Mouse (Mus musculus): Measurements from ENCODE around the gene Otulin. TPM values are rescaled to one million over a fixed set of nuclear protein-coding genes. Genes with fewer than 3 reads are reported as not detected.

The Otulin gene
- 11.4 and 14.6 TPM in 2 replicates for polyA plus RNA-seq (2012; rRNA removed)
- 24.1 and 24.2 TPM in 2 replicates for polyA plus RNA-seq (2014; fragmentation: Nextera tagmentation; extraction: Ambion mirVana)

- Histone ChIP-seq H3K9ac (replicated peaks) (peak within 1 kb of the TSS; percentile 91), H3K9me3 (ENCODE audit: control insufficient read depth, low read length) (no peaks in the 10 kb centered on the region), H3K27ac (peak within 1 kb of the TSS; percentile 25; the same call in 1 of the 2 replicates), H3K4me2 (ENCODE audit: low read depth) (peak within 1 kb of the TSS; percentile 89), H3K36me3 (replicated peaks; ENCODE audit: control insufficient read depth, insufficient read depth, low read depth) (peaks cover 2% of the 10 kb centered on the region; the same call in 1 of the 2 replicates), H3K4me3 (ENCODE audit: insufficient read depth in 1 of 2, low read depth in 2 of 2, low read length in 2 of 2) (peak within 1 kb of the TSS; percentile 76 to 93), H3K4me1 (replicated peaks; ENCODE audit: control insufficient read depth in 2 of 2, insufficient read depth in 2 of 2, low read length in 1 of 2) (peaks cover 22 to 31% of the 10 kb centered on the region in 2 experiments), H3K27me3 (ENCODE audit: control insufficient read depth, insufficient read depth, low read length) (no peaks in the 10 kb centered on the region)
- DNase-seq (ENCODE audit: low read depth in 3 of 3, low spot score in 3 of 3): peak; percentile 92 to 93 (median 92)
- ATAC-seq (ENCODE audit: insufficient read depth): peak; percentile 97
- WGBS (ENCODE audit: insufficient replicate concordance): 6% methylated on average over 56 of the region's 56 CpGs
- TF ChIP-seq EP300 (IDR thresholded peaks at IDR 0.05; ENCODE audit: low read depth) (no peak), CTCF (IDR thresholded peaks at IDR 0.05; ENCODE audit: low read depth) (no peak)
These were observed at the start of gene Otulin for GRCm38 (mm10) chr15:27630601-27631383. Gene Otulin (minus strand): TSS chr15:27630693.

- no peak for ATAC-seq (ENCODE audit: insufficient read depth)
- H3K9me3 ChIP-seq (ENCODE audit: control insufficient read depth, low read length): no peaks in the 10 kb centered on the region
- H3K4me2 ChIP-seq (ENCODE audit: low read depth): no peak overlapping the region
- no peak for TF ChIP-seq EP300 (IDR thresholded peaks at IDR 0.05; ENCODE audit: low read depth)
- no peak for TF ChIP-seq CTCF (IDR thresholded peaks at IDR 0.05; ENCODE audit: low read depth)
- peaks cover 4% of the 10 kb centered on the region; the same call in 1 of the 2 replicates for H3K27me3 ChIP-seq (ENCODE audit: control insufficient read depth, insufficient read depth, low read length)
- H3K36me3 ChIP-seq (replicated peaks; ENCODE audit: control insufficient read depth, insufficient read depth, low read depth): no peaks in the 10 kb centered on the region
- H3K4me3 ChIP-seq (ENCODE audit: insufficient read depth in 1 of 2, low read depth in 2 of 2, low read length in 2 of 2): no peak overlapping the region
- H3K9ac ChIP-seq (replicated peaks): no peak overlapping the region
- peaks cover 0 to 13% of the 10 kb centered on the region in 2 experiments; a peak in 3 of 4 replicates for H3K4me1 ChIP-seq (replicated peaks; ENCODE audit: control insufficient read depth in 2 of 2, insufficient read depth in 2 of 2, low read length in 1 of 2)
- 67% methylated on average over 9 of the region's 9 CpGs for WGBS (ENCODE audit: insufficient replicate concordance)
- no peak for DNase-seq (ENCODE audit: low read depth in 3 of 3, low spot score in 3 of 3)
- H3K27ac ChIP-seq: no peak overlapping the region
These were observed 48.0 kb upstream of the Otulin start for GRCm38 (mm10) chr15:27678511-27678910.

- Histone ChIP-seq H3K9me3 (ENCODE audit: control insufficient read depth, low read length) (no peaks in the 10 kb centered on the region), H3K36me3 (replicated peaks; ENCODE audit: control insufficient read depth, insufficient read depth, low read depth) (no peaks in the 10 kb centered on the region), H3K4me3 (ENCODE audit: insufficient read depth in 1 of 2, low read depth in 2 of 2, low read length in 2 of 2) (no peak overlapping the region), H3K4me2 (ENCODE audit: low read depth) (no peak overlapping the region), H3K9ac (replicated peaks) (no peak overlapping the region), H3K4me1 (replicated peaks; ENCODE audit: control insufficient read depth in 2 of 2, insufficient read depth in 2 of 2, low read length in 1 of 2) (peaks cover 0 to 13% of the 10 kb centered on the region in 2 experiments; a peak in 3 of 4 replicates), H3K27ac (no peak overlapping the region), H3K27me3 (ENCODE audit: control insufficient read depth, insufficient read depth, low read length) (peaks cover 4% of the 10 kb centered on the region; the same call in 1 of the 2 replicates)
- ATAC-seq (ENCODE audit: insufficient read depth) (no peak), DNase-seq (ENCODE audit: low read depth in 3 of 3, low spot score in 3 of 3) (no peak)
- WGBS (ENCODE audit: insufficient replicate concordance): 73% methylated on average over 6 of the region's 6 CpGs
- TF ChIP-seq CTCF (IDR thresholded peaks at IDR 0.05; ENCODE audit: low read depth) (no peak), EP300 (IDR thresholded peaks at IDR 0.05; ENCODE audit: low read depth) (no peak)
These were observed 47.3 kb upstream of the Otulin start for GRCm38 (mm10) chr15:27677801-27678200.

DNA sequence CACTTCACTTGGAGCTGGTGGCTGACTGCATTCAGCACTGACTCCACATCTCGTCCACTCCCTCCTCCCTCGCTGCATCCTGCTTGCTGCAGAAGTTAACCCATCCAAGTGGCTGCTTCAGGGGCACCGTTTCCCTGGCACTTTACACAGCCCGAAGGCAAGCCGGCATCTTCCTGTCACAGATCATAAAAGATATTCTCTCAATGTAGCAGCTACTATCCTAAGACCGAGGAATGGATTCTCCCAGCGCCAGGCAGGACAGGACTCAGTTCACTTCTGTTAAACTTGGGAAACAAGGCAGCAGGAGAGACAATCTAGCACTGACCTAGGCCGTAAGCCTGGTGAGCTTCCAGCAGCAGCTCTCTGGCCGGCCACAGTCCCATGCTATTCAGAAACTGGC is 45.7 kb upstream of the Otulin start:
- ATAC-seq (ENCODE audit: insufficient read depth): no peak
- Histone ChIP-seq H3K4me1 (replicated peaks; ENCODE audit: control insufficient read depth in 2 of 2, insufficient read depth in 2 of 2, low read length in 1 of 2) (peaks cover 2 to 17% of the 10 kb centered on the region in 2 experiments; a peak in 3 of 4 replicates), H3K27me3 (ENCODE audit: control insufficient read depth, insufficient read depth, low read length) (peaks cover 4% of the 10 kb centered on the region; the same call in 1 of the 2 replicates), H3K27ac (no peak overlapping the region), H3K4me2 (ENCODE audit: low read depth) (no peak overlapping the region), H3K36me3 (replicated peaks; ENCODE audit: control insufficient read depth, insufficient read depth, low read depth) (no peaks in the 10 kb centered on the region), H3K9ac (replicated peaks) (no peak overlapping the region), H3K4me3 (ENCODE audit: insufficient read depth in 1 of 2, low read depth in 2 of 2, low read length in 2 of 2) (no peak overlapping the region), H3K9me3 (ENCODE audit: control insufficient read depth, low read length) (no peaks in the 10 kb centered on the region)
- TF ChIP-seq EP300 (IDR thresholded peaks at IDR 0.05; ENCODE audit: low read depth) (no peak), CTCF (IDR thresholded peaks at IDR 0.05; ENCODE audit: low read depth) (no peak)
- DNase-seq (ENCODE audit: low read depth in 3 of 3, low spot score in 3 of 3): no peak
- 54% methylated on average over 9 of the region's 9 CpGs for WGBS (ENCODE audit: insufficient replicate concordance)

DNA sequence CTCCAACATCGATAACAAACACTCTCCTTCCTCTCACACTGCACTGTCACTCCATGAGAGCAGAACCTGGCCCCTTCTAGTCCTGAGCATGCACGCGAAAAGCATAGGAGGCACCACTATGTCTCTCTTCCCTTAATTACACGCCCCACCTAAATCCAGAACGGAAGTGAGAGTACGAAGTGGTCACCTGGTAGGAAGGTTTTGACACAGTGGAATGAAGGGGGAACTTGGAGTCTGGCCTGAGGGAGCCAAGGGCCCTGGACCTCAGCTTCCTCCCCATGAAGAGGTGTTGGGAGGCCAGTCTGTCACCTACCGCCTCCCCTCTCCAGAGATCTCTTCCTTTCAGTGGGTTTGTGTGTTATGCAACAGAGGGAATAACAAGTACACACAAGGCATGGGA is 44.6 kb upstream of the Otulin start:
- 35% methylated on average over 7 of the region's 7 CpGs for WGBS (ENCODE audit: insufficient replicate concordance)
- no peak overlapping the region for H3K4me2 ChIP-seq (ENCODE audit: low read depth)
- ATAC-seq (ENCODE audit: insufficient read depth) (no peak), DNase-seq (ENCODE audit: low read depth in 3 of 3, low spot score in 3 of 3) (no peak)
- H3K9ac ChIP-seq (replicated peaks): no peak overlapping the region
- H3K36me3 ChIP-seq (replicated peaks; ENCODE audit: control insufficient read depth, insufficient read depth, low read depth): no peaks in the 10 kb centered on the region
- H3K4me1 ChIP-seq (replicated peaks; ENCODE audit: control insufficient read depth in 2 of 2, insufficient read depth in 2 of 2, low read length in 1 of 2): peaks cover 2 to 16% of the 10 kb centered on the region in 2 experiments; a peak in 3 of 4 replicates
- TF ChIP-seq CTCF (IDR thresholded peaks at IDR 0.05; ENCODE audit: low read depth) (no peak), EP300 (IDR thresholded peaks at IDR 0.05; ENCODE audit: low read depth) (no peak)
- no peaks in the 10 kb centered on the region for H3K9me3 ChIP-seq (ENCODE audit: control insufficient read depth, low read length)
- no peak overlapping the region for H3K4me3 ChIP-seq (ENCODE audit: insufficient read depth in 1 of 2, low read depth in 2 of 2, low read length in 2 of 2)
- H3K27me3 ChIP-seq (ENCODE audit: control insufficient read depth, insufficient read depth, low read length): no peaks in the 10 kb centered on the region; the same call in 1 of the 2 replicates
- H3K27ac ChIP-seq: no peak overlapping the region

Data from liver, embryonic 14.5 days (tissue).